Mouse (Mus musculus) spleen, adult 2 months (tissue): ENCODE results near the gene Ankrd23.

Experiments
- CTCF ChIP-seq: fragments of 200-500 bp; IDR thresholded peaks from 2 replicates; pipeline ENCODE4 v1.5.1; 2011; ENCODE audit warnings: mild to moderate bottlenecking, inconsistent platforms; ENCODE audit not compliant: insufficient read depth, insufficient read length, insufficient replicate concordance; ENCODE audit errors: extremely low read depth
- POLR2A ChIP-seq: fragments of 200-500 bp; IDR thresholded peaks from 2 replicates; pipeline ENCODE4 v1.6.1; 2011; ENCODE audit warnings: low read depth, low read length, inconsistent platforms

- no peak for TF ChIP-seq CTCF
- TF ChIP-seq POLR2A: no peak
Measured at GRCm38 (mm10) chr1:36513310-36513709, 23.4 kb downstream of the Ankrd23 start.
